Mouse (Mus musculus): Measurements from ENCODE around the gene Dhx9.

DNA sequence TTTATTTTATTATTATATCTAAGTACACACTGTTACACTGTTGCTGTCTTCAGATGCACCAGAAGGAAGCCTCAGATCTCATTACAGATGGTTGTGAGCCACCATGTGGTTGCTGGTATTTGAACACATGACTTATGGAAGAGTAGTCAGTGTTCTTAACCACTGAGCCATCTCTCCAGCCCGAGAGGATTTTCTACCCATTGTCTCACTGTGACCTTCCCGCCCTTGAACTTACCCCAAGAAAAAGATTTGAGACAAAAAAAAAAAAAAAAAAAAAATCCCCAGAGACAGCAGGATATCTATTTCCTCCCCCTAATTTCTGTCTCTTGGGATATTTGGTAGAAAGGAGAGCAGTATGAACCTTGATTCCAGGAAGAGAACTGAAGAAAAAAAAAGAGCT lies 2.1 kb upstream of the Dhx9 start:
- TF ChIP-seq GATA1 (IDR thresholded peaks at IDR 0.05; ENCODE audit: low read length) (no peak), TAL1 (IDR thresholded peaks at IDR 0.05; ENCODE audit: low read length) (no peak)

Data from erythroblast, embryonic 14.5 days (primary cell).